Mouse (Mus musculus): ENCODE measurements around the gene C530008M17Rik.

Gene C530008M17Rik

DNA sequence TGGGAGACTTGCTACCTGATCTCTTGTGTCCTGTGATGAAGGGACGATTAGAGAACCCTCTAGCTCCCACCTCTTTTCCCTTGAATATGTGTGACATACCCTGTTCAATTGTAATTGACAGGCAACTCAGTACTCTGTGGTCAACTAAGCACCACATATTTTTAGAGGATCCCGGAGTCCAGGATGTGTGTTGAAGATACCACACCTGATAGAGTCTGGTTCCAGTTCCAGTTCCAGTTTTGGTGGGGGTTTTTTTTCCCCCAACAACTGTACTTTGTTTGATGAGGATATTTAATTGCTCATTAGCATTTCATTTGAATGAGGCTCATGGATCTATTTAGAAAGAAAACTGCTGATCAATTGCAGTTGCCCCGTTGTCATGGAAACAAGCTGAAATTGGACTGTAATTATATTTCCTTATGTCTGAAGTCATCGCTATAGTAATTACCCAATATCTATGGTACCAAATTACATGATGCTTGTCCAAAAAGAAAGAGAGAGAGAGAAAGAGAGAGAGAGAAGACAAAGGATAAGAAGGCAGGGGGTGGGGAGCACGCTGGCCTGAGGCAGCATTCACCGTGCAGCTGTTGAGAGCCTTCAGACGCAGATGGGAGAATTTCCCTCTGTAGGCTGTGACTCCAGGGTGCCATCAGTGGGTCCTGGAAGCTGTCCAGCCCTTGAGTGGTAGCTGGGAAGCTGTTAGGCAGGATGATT, 172.4 kb downstream of the C530008M17Rik start:
- DNase-seq (ENCODE audit: low spot score in 2 of 2): no peak

DNA sequence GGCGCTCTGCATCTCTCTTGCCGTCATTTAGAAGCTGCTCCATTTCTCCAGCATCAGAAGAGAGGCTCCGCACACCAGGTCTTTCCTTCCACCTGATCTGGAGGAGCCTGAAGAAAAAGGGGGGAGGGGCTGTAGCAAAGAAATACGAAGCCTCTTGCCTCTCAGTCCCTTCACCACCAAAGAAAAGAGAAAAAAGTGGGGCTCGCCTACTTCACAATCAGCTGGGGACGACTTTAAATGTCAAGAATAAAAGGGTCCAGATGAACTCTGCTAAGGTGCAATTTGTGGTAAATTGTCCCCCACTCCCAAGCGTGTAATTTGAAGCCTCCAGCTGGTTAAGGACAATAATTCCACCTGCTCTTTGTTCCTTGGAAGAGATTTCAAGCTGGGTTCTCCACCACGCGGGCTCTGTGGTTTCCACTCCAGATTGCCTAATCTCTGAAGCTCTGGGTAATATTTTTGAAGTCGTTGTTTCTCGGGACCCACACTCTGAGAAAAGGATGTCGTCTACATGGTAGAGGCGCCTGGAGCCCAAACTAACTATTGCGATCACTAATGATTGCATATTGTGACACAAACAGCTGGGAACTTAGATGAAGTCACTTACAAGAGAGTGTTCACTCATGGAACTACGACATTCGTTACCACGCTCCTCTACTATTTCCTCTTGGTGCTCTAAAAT, 176.4 kb downstream of the C530008M17Rik start:
- DNase-seq (ENCODE audit: low spot score in 2 of 2): no peak

DNA sequence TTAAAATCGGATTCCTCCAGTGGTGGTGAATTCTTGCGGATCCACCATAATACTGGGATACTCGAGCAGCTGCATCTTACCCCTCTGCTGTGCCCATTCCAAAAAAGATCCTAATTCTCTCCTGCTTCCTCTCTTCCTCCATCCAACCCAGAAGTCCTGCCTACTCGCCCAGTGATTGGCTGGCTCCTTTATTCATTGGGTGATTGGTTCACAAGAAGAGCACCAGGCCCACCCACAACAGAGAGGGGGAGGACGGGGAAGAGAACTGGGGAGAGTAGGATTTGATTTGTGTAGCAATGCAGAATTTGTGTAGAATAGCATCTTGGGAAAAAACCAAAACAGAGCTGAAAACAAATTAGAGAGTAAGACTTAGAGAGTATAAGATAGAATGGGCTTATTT, 180.7 kb downstream of the C530008M17Rik start:
- DNase-seq (ENCODE audit: low spot score in 2 of 2): no peak

DNA sequence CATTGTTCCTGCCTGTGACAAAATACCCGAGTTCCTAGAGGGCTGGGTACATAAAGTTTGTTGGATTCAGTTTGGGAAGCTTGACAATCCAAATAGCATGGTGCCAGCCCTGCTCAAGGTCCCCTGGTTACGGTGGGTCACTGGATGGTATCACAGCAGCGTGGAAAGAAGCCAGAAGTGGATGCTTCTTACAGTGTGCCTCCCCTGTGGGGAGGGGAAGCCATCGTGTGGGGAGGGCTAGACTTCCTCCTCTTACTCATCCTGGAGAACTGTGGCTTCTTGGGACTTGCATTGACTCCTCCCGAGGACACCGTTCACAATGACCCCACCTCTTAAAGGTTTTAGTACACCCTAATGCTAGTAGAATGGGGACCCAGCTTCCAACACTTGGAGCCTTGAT, 183.5 kb downstream of the C530008M17Rik start:
- DNase-seq (ENCODE audit: low spot score in 2 of 2): no peak

DNA sequence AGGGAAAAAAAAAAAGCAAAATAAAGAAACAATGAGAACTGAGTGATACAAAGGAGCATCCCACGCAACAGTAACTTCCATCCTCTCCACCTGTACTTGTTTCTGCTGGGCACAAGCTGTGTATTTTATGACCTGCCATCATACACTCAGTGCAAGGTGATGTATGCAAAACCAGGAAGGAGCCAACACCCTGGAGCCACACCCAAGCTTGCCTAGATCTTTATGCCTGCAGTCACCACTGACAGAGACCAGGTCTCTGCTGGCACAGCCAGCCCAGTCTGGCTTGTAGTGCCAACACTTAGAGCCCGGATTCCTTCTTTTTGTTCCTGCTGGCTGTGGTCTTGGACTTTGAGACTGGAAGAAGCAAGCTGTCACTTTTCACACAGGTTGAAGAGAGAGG, 185.5 kb downstream of the C530008M17Rik start:
- DNase-seq (ENCODE audit: low spot score in 2 of 2): no peak

DNA sequence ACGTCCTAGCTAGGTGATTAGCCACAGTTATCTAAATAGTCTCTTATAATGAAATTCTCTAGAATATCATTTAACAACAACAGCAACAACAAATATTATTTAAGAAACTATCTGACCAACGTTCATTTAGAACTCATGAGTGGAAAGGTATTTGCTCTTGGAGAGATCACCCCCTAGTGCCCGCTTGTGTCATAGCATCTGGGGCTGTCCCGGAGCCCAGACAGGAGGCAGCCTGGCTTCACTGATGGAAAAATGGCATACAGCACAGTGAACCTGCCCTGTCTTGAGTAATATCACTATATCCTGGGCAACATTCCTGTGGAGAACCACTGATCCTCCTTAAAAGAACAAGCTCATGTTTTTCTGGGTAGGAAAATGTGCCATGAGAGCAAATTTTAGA, 187.1 kb downstream of the C530008M17Rik start:
- DNase-seq (ENCODE audit: low spot score in 2 of 2): peak; percentile 52 to 68

DNA sequence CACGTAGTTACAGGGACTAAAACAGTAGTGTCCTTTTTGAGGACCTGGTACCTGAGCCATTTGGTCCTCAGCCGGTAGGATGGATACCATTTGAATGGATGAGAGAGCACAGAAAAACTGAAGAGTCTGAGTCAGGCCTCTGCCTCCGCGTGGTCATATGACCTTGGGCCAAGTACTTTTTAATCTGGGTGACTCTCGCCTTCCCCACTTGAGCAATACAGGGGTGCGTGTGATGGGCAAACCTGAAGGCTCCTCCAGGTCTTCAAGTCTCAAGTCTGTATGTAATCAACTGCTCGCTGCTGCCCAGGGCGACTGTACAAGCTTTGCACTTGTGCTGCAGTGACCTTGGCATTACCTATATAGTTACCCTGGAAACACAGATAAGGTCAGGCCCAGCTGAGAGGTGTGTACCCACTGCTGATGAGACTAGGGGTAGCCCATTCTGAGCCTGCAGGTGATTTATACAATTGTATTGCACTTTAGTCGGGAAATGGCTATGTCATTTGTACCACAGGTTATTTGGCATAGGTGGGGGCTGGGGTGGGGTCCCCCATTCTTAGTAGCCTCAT, 187.6 kb downstream of the C530008M17Rik start:
- no peak for DNase-seq (ENCODE audit: low spot score in 2 of 2)

DNA sequence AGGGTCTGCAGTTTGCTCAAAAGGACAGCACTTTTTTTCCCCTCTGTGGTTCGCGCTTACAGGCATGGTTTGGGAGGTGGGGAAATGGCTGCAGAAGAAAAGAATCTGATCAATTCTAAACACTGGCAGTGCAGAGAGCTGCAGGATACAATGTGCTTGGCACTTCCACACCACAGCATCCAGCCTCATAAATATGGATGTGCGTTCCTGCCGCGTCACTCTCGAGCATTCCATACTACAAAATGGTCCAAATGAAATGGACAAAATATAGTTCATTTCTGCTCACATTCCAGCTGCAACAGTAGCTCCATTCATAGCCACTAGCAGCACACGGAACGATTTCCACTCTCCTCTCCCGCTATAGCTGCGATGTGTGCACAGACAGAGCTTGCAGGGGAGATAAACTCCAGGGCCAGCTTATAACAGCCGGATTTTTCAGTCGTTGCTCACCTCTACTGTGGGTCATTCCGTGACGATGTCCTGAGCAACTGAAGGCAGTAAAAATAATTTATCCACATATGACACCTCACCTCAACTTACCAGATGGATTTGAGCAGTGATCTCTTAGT, 188.4 kb downstream of the C530008M17Rik start:
- DNase-seq (ENCODE audit: low spot score in 2 of 2): no peak

DNA sequence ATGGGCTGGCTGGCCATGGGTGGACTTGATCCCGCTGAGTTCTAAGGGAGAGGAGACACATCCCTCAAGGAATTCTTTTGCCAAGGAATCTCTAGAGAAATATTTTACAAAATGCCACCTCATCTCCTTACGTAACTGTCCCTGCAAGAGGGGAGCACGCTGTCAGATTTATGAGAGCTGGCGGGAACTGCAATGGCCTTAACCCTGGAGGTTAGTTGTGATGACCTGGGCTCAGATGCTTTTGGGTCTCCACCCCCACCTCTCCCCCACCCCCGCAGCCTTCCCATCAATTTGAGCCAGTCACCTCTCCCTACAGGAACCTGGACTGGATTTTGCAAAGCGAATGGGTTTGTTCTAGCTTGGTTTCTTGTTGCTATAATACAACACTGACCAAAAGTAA, 190.8 kb downstream of the C530008M17Rik start:
- no peak for DNase-seq (ENCODE audit: low spot score in 2 of 2)

DNA sequence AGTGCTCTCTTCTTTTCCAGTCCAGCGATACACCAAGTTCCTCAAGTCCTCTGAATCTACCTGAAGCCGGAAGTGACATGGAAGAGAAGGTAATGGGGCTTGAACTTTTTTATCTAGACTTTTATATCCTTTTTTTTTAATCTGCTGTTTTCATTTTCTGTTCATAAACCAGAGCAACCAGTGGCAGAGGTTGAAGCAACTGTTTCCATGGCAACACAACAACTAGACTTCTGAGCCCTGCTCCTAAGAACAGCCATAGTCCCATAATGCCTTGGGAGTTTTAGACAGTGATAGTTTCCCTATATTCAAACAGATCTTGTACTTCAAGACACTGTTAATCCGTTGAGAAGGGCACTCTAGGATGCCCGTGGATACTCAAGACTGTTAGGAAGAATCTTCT, 195.0 kb downstream of the C530008M17Rik start:
- DNase-seq (ENCODE audit: low spot score in 2 of 2): no peak

DNA sequence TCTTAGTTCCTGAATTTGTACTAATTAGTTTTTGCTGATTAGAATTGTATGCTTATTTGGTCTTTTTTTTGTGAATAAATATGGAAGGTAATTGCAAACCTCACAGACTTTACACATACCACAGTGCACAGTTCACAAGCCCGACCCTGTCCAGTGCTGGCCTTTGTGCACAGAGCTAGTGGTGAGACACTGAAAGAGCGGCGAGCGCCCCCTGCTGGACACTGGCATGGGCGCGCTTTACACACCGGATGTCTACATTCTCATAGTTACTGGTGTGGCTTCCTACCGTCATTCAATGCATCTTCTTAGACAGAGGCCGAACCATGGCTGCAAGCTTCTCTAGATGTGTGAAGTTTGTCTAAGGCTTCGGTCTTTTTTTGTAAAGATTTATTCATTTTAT, 197.2 kb downstream of the C530008M17Rik start:
- DNase-seq (ENCODE audit: low spot score in 2 of 2): peak; percentile 71 to 74

DNA sequence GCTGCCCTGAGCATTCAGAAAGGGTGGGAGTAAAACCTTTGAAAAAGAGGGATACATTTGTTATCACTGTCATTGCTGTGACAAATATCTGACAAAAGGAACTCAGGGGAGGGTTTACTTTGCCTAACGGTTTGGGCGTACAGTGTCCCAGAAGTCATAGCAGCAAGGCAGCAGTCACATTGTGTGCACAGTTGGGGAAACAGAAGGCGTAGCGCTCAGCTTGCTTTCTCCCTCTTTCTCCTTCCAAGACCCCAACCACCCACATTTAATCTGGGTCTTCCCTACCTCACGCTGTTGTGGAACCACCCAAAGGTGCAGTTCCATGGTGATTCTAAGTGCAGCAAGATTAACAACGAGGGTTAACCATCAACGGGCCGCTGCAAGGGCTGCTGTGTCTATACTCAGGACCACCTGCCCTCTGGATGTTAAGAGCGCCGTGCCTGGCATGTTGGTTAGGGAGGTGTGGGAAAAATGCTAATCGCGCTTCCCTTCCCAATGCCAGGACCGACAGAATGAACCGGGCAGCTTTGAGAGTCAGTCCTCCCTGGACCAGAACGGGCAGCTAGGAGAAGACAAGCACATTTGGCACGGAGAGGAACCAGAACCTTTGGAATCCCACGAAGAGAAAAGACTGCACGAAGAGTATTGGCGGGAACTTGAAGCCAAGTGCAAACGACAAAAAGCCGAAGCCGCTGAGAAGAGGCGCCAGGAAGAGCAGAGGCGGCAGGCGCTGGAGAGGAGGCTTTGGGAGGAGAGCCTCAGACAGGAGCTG, 199.7 kb downstream of the C530008M17Rik start:
- DNase-seq (ENCODE audit: low spot score in 2 of 2): no peak

DNA sequence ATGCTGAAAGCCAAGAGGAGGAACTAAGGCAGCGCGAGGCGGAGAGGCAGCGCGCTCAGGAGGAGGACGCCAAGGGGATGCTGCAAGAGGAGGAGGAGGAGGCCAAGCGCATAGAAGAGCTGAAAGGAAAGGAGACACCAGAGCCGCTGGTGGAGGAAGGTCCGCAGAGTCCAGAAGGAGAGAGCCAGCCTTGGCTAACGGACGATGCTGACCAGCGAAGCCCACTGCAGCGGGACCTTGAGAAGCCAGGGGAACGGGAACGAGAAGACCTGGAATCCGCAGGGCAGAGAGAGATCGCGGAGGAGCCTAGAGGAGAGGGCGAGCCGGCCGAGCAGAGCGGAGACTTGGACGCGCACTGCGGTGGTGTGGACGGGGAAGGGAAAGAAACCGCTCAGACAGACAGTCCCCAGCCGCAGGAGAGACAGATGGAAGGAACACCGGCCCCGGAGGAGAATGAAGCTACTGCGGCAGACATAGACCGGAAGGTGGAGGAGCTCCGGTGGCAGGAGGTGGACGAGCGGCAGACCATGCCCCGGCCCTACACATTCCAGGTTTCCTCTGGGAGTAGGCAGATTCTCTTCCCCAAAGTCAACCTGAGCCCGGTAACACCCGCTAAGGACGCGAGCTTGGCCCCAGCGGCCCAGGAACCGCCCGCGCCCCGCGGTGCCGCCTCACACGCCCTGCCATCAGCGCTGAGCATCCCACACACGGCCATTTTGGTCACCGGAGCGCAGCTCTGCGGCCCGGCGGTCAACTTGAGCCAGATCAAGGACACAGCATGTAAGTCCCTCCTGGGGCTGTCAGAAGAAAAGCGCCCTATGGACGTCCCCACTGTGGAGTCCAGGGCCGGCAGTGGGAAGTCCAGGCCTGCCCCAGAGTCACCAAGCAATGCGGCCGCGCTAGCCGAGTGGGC, 201.0 kb downstream of the C530008M17Rik start:
- no peak for DNase-seq (ENCODE audit: low spot score in 2 of 2)

DNA sequence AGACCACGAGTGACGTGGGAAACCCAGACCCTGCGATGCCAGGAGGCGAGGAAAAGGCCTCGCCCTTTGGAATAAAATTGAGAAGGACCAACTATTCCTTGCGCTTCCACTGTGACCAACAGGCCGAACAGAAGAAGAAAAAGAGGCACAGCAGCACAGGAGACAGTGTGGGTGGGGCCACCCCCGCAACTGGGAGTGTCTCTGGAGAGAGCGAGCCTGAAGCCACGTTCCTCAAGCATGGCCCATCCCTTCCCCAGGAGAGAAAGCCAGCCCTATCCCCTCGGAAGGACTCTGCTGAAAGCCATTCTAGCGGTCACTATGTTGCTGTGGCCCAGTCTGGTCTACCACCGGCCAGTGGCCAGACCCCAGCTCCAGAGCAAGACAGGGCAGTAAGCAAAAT, 202.1 kb downstream of the C530008M17Rik start:
- no peak for DNase-seq (ENCODE audit: low spot score in 2 of 2)

DNA sequence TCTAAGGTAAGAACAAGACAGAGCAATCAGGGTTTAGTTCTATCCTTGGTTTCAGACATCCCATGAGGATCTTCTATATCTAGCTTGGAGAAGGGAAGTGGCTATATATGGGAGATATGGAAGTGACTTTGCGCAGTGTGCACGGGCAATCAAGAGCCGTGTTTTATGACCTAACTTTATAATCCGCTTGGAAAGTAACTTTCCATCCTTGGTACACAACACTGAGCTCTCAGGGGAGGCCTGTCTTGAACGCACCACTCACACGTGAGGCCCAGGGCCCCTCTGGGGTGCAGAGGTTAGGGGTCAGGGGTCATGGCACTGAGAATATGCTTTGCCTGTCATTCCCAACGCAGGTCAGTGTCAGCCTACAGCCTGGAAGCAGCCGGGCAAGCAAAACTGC, 210.5 kb downstream of the C530008M17Rik start:
- no peak for DNase-seq (ENCODE audit: low spot score in 2 of 2)

DNA sequence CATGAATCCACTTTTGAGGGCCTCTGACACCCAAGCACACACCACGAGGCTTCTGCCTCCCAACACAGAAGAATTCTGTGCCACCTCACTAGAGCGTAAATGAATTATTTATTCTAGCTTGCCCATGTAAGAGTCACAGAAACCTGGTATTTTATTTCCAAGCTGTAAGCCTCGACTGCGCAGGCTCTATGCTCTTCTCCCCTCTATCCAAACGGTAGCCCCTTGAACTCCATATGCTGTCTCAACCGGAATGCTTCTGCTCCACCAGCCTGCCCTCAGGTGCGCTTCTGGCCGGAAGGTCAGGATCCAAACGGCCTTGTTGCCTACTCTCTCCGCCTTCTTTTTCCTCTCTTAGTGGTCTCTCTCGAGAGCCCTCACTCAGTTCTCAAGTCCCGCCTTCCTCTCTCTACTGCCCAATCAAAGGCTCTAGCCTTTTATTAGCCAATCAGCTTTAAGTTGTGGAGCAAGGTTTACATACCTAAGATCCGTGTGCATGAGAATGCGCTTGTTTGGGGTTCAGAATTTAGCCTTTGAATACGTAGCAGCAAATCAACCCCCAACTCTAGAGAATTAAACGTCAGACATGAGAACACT, 212.5 kb downstream of the C530008M17Rik start:
- no peak for DNase-seq (ENCODE audit: low spot score in 2 of 2)

DNA sequence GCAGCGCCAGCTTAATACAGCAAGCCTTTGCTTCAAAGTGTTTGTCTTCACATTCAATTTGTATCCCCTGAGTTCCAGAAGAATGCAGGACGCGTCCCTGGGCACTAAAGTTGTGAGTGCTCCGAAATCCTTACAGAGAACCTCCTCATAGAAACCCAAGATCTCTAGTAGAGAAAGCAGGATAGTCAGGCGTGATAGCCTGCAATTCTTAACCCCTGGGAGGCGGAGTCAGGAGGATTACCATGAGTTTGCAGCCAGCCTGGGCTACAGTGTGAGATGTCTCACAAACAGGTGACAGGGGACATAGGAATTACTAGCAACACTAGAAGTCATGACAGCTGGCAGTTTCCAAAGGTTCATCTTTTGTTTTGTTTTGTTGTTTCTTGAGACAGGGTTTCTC, 213.2 kb downstream of the C530008M17Rik start:
- no peak for DNase-seq (ENCODE audit: low spot score in 2 of 2)

DNA sequence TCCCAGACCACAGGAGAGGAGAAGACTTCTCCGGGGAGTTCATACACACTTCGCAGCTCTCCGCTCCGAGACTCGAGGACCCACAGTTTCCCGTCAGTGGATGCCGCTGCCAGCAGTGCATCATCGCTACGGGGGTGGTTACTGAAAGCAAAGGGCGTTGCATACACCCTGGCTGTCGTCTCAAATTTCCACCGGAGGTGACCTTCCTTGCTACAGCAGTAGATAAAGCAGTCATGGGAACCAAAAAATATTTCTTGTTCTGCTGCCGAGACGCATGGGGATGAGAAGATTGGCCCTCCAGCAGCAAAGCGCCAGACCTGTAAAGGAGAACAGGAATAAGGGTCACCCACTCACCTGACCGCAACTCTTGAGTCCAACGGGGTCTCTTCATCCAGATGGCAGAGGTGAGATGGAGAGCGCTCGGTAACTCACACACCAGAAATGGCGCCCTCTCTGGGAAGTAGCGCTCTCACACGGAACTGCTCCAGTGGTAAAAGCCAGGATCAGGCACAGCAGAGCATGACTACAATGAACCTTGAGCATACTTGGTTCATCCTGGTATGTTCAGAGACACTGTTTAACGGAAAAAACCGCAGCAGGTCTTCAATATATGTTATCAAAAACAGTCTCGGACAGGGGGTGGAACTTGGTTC, 219.9 kb downstream of the C530008M17Rik start:
- DNase-seq (ENCODE audit: low spot score in 2 of 2): no peak

DNA sequence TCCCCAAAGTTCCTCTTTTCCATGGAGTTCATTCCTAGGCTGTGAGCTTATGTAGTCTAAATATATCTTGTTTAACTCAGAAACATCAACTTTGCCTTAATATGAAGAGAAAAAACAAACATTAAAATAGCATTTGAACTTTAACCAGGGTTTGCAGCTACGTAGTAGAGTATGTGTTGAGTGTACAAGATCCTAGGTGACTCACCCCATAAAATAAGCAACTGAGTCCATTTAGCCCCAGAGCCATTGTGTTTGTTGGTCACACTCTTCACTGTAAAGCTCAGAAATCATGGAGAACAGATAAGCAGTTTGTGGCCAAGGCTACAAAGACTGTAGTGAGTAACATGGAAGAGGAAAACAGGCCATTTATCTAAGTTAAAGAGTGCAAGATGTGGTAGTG, 227.8 kb downstream of the C530008M17Rik start:
- no peak for DNase-seq (ENCODE audit: low spot score in 2 of 2)

DNA sequence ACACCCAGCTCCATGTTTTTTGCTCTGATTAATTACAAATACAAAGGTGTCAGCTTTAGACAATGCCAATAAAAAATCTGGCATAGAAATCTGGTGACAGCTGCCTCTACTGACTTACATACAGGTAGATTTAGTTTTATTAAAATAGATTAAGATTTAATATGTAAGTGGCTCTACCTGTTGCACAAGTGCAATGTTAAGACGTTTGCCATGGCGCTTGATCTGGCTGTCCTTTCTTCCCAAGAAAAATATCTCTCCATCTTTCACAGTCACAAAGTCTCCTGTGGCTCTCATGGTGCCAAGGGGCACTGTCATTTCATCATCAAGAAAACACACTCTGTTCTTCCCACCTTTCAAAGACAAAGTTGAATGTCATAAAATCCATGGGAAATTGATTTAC, 230.7 kb downstream of the C530008M17Rik start:
- no peak for DNase-seq (ENCODE audit: low spot score in 2 of 2)

All from frontal cortex, postnatal 25 days (tissue).